Mouse (Mus musculus) bone marrow, adult 2 months (tissue): ENCODE data around the gene Fgfr2.

ENCODE experiments used
- CTCF ChIP-seq: fragments of 200-500 bp; IDR thresholded peaks from 2 replicates; pipeline ENCODE4 v1.5.1; 2011; ENCODE audit warnings: low read length, control low read depth; ENCODE audit not compliant: control insufficient read depth, insufficient read depth
- POLR2A ChIP-seq: fragments of 200-500 bp; IDR thresholded peaks from 2 replicates; pipeline ENCODE4 v1.6.1; 2011; ENCODE audit warnings: low read depth, mild to moderate bottlenecking, control low read depth, low read length, borderline replicate concordance; ENCODE audit not compliant: control insufficient read depth

GRCm38 (mm10) chr7:132542427-132542826 lies 580.7 kb downstream of the Fgfr2 start:
- TF ChIP-seq CTCF (no peak), POLR2A (no peak)
